Mouse (Mus musculus) cerebellum, postnatal 25 days (tissue): ENCODE data around the gene Zbtb8a.
"Not testable (repeated sequence)": the region's sequence is repeated elsewhere in the genome, so short reads cannot be mapped to it uniquely, and the experiment has no call there.

ENCODE experiments used
- DNase-seq, 2 experiments: peaks; one replicate each; pipeline ENCODE4 v3.0.0; 2021; ENCODE audit warnings: mixed read lengths in 2 of 2

Zbtb8a gene

GRCm38 (mm10) chr4:129375821-129376220 lies 2.1 kb downstream of the Zbtb8a start:
- DNase-seq = peak in 1 of 2 experiments; percentile 24

- DNase-seq = no peak
Measured at GRCm38 (mm10) chr4:129375000-129375399, 2.9 kb downstream of the Zbtb8a start.

- DNase-seq = no peak
Measured at GRCm38 (mm10) chr4:129374219-129374755, 3.6 kb downstream of the Zbtb8a start.

- no peak for DNase-seq
Measured at GRCm38 (mm10) chr4:129373202-129373976, 4.5 kb downstream of the Zbtb8a start.

GRCm38 (mm10) chr4:129371391-129371790 lies 6.5 kb downstream of the Zbtb8a start:
- DNase-seq = no peak

- DNase-seq = no peak
Measured at GRCm38 (mm10) chr4:129365224-129365623, 12.7 kb downstream of the Zbtb8a start.

GRCm38 (mm10) chr4:129364379-129364778 lies 13.5 kb downstream of the Zbtb8a start:
- DNase-seq = no peak

GRCm38 (mm10) chr4:129363463-129363862 lies 14.5 kb downstream of the Zbtb8a start:
- DNase-seq = no peak

GRCm38 (mm10) chr4:129362771-129363170 lies 15.1 kb downstream of the Zbtb8a start:
- DNase-seq = no peak

- DNase-seq = not testable (repeated sequence)
Measured at GRCm38 (mm10) chr4:129362238-129362637, 15.7 kb downstream of the Zbtb8a start.

- no peak for DNase-seq
Measured at GRCm38 (mm10) chr4:129357613-129358163, 20.2 kb downstream of the Zbtb8a start.

- DNase-seq = no peak
Measured at GRCm38 (mm10) chr4:129354236-129354635, 23.7 kb downstream of the Zbtb8a start.

- DNase-seq = no peak
Measured at GRCm38 (mm10) chr4:129353176-129353575, 24.7 kb downstream of the Zbtb8a start.

GRCm38 (mm10) chr4:129351111-129351510 lies 26.8 kb downstream of the Zbtb8a start:
- DNase-seq = peak in 1 of 2 experiments; percentile 20

- peak; percentile 81 to 91 for DNase-seq
Measured at GRCm38 (mm10) chr4:129350644-129351043, 27.3 kb downstream of the Zbtb8a start.

- peak; percentile 15 to 36 for DNase-seq
Measured at GRCm38 (mm10) chr4:129346481-129347154, 31.3 kb downstream of the Zbtb8a start.

GRCm38 (mm10) chr4:129342705-129343104 lies 35.2 kb downstream of the Zbtb8a start:
- no peak for DNase-seq

- no peak for DNase-seq
Measured at GRCm38 (mm10) chr4:129341888-129342287, 36.0 kb downstream of the Zbtb8a start.

- no peak for DNase-seq
Measured at GRCm38 (mm10) chr4:129339743-129340142, 38.2 kb downstream of the Zbtb8a start.

- no peak for DNase-seq
Measured at GRCm38 (mm10) chr4:129336291-129336690, 41.6 kb downstream of the Zbtb8a start.

GRCm38 (mm10) chr4:129335216-129336074 lies 42.5 kb downstream of the Zbtb8a start, which contains the start of the genes Rbbp4 and Zbtb8os:
TSS of gene Rbbp4 (minus strand) at chr4:129335370.
TSS of gene Zbtb8os (plus strand) at chr4:129335695.
- peak; percentile 96 to 98 for DNase-seq

GRCm38 (mm10) chr4:129334677-129335215 lies 43.2 kb downstream of the Zbtb8a start:
- no peak for DNase-seq
